Mouse (Mus musculus): ENCODE results near the gene Tbc1d10b.

The Tbc1d10b gene

GRCm38 (mm10) chr7:127225147-127225995 is 17.1 kb upstream of the Tbc1d10b start:
- no peak for DNase-seq (ENCODE audit: extremely low spot score, low spot score)

- DNase-seq (ENCODE audit: extremely low spot score, low spot score): no peak
Measured at GRCm38 (mm10) chr7:127224616-127225015, 16.3 kb upstream of the Tbc1d10b start.

GRCm38 (mm10) chr7:127223515-127224478 is 15.5 kb upstream of the Tbc1d10b start:
- no peak for DNase-seq (ENCODE audit: extremely low spot score, low spot score)

GRCm38 (mm10) chr7:127223106-127223505 is 14.8 kb upstream of the Tbc1d10b start:
- DNase-seq (ENCODE audit: extremely low spot score, low spot score): no peak

GRCm38 (mm10) chr7:127220440-127220839 is 12.2 kb upstream of the Tbc1d10b start:
- DNase-seq (ENCODE audit: extremely low spot score, low spot score): no peak

GRCm38 (mm10) chr7:127218670-127219069 is 10.4 kb upstream of the Tbc1d10b start:
- no peak for DNase-seq (ENCODE audit: extremely low spot score, low spot score)

GRCm38 (mm10) chr7:127217901-127218642 is 9.8 kb upstream of the Tbc1d10b start:
- DNase-seq (ENCODE audit: extremely low spot score, low spot score): no peak

- DNase-seq (ENCODE audit: extremely low spot score, low spot score): no peak
Measured at GRCm38 (mm10) chr7:127217475-127217874, 9.2 kb upstream of the Tbc1d10b start.

GRCm38 (mm10) chr7:127216307-127216706 is 8.0 kb upstream of the Tbc1d10b start:
- DNase-seq (ENCODE audit: extremely low spot score, low spot score): no peak

- DNase-seq (ENCODE audit: extremely low spot score, low spot score): peak; percentile 68
Measured at GRCm38 (mm10) chr7:127214981-127215871, 7.0 kb upstream of the Tbc1d10b start.

GRCm38 (mm10) chr7:127214521-127214920 is 6.3 kb upstream of the Tbc1d10b start:
- DNase-seq (ENCODE audit: extremely low spot score, low spot score): peak; percentile 27

GRCm38 (mm10) chr7:127213930-127214329 is 5.7 kb upstream of the Tbc1d10b start:
- no peak for DNase-seq (ENCODE audit: extremely low spot score, low spot score)

- DNase-seq (ENCODE audit: extremely low spot score, low spot score): no peak
Measured at GRCm38 (mm10) chr7:127213485-127213884, 5.2 kb upstream of the Tbc1d10b start.

- DNase-seq (ENCODE audit: extremely low spot score, low spot score): no peak
Measured at GRCm38 (mm10) chr7:127212432-127213250, 4.4 kb upstream of the Tbc1d10b start.

- DNase-seq (ENCODE audit: extremely low spot score, low spot score): no peak
Measured at GRCm38 (mm10) chr7:127211014-127211745, 2.9 kb upstream of the Tbc1d10b start.

- no peak for DNase-seq (ENCODE audit: extremely low spot score, low spot score)
Measured at GRCm38 (mm10) chr7:127210266-127210665, 2.0 kb upstream of the Tbc1d10b start.

GRCm38 (mm10) chr7:127209851-127210250 is 1.6 kb upstream of the Tbc1d10b start:
- no peak for DNase-seq (ENCODE audit: extremely low spot score, low spot score)

- DNase-seq (ENCODE audit: extremely low spot score, low spot score): peak; percentile 95
Measured at GRCm38 (mm10) chr7:127208553-127209438, 528 bp upstream of the Tbc1d10b start, which contains the start of gene Mylpf. TSS of gene Mylpf (plus strand) at chr7:127208890.
